Mouse (Mus musculus) megakaryocyte progenitor cell, adult 5-6 weeks (primary cell): ENCODE measurements around the gene Nsmce3. TPM values are rescaled to one million over a fixed set of nuclear protein-coding genes. Genes with fewer than 3 reads are reported as not detected.

ENCODE experiments used
- ATAC-seq: replicated peaks from 2 replicates; pipeline ENCODE4 v1.8.0; 2016; ENCODE audit warnings: mild to moderate bottlenecking, moderate TSS enrichment, inconsistent platforms; ENCODE audit not compliant: poor library complexity
- total RNA-seq, 2 experiments: library from RNA; stranded (forward) in 1 of 2; stranded (reverse) in 1 of 2; fragments of 157-497, 149-512 nt in 1 of 2; fragments of 200-1000 nt in 1 of 2; gene quantifications; 2 replicates each; pipeline versions ENCODE4 v1.2.3 to v1.2.4; 2015 to 2017

Nsmce3 gene
- 5.3 and 6.0 TPM in 2 replicates for total RNA-seq (2015)
- total RNA-seq (2017), result 5.5 and 5.8 TPM in 2 replicates

- ATAC-seq, result peak; percentile 93
Measured at GRCm38 (mm10) chr7:64872743-64873241, at the start of gene Nsmce3. TSS of gene Nsmce3 (minus strand) at chr7:64872997.

GRCm38 (mm10) chr7:64921189-64921588 is 48.4 kb upstream of the Nsmce3 start:
- ATAC-seq, result no peak

GRCm38 (mm10) chr7:64920735-64921134 is 47.9 kb upstream of the Nsmce3 start:
- ATAC-seq, result no peak

GRCm38 (mm10) chr7:64916654-64917053 is 43.9 kb upstream of the Nsmce3 start:
- ATAC-seq, result no peak

GRCm38 (mm10) chr7:64915121-64915520 is 42.3 kb upstream of the Nsmce3 start:
- ATAC-seq, result no peak

GRCm38 (mm10) chr7:64911945-64912344 is 39.1 kb upstream of the Nsmce3 start:
- no peak for ATAC-seq

- ATAC-seq, result no peak
Measured at GRCm38 (mm10) chr7:64910208-64910607, 37.4 kb upstream of the Nsmce3 start.

GRCm38 (mm10) chr7:64906955-64907354 is 34.2 kb upstream of the Nsmce3 start:
- no peak for ATAC-seq

- no peak for ATAC-seq
Measured at GRCm38 (mm10) chr7:64905506-64905905, 32.7 kb upstream of the Nsmce3 start.

- ATAC-seq, result no peak
Measured at GRCm38 (mm10) chr7:64900249-64900648, 27.5 kb upstream of the Nsmce3 start.

- ATAC-seq, result 0 out of 2 replicates have a peak, but pooled peaks have one; percentile 46
Measured at GRCm38 (mm10) chr7:64896587-64896986, 23.8 kb upstream of the Nsmce3 start.

GRCm38 (mm10) chr7:64895685-64896101 is 22.9 kb upstream of the Nsmce3 start:
- ATAC-seq, result no peak

GRCm38 (mm10) chr7:64891139-64891538 is 18.3 kb upstream of the Nsmce3 start:
- no peak for ATAC-seq

GRCm38 (mm10) chr7:64889919-64890318 is 17.1 kb upstream of the Nsmce3 start:
- no peak for ATAC-seq

- ATAC-seq, result no peak
Measured at GRCm38 (mm10) chr7:64884187-64884862, 11.5 kb upstream of the Nsmce3 start.

- no peak for ATAC-seq
Measured at GRCm38 (mm10) chr7:64882243-64882642, 9.4 kb upstream of the Nsmce3 start.

- peak; percentile 94 for ATAC-seq
Measured at GRCm38 (mm10) chr7:64881387-64881786, 8.6 kb upstream of the Nsmce3 start.

GRCm38 (mm10) chr7:64880415-64880814 is 7.6 kb upstream of the Nsmce3 start:
- ATAC-seq, result no peak

- no peak for ATAC-seq
Measured at GRCm38 (mm10) chr7:64874941-64875340, 2.1 kb upstream of the Nsmce3 start.

- ATAC-seq, result no peak
Measured at GRCm38 (mm10) chr7:64873266-64873665, 469 bp upstream of the Nsmce3 start.

GRCm38 (mm10) chr7:64871987-64872742 is 632 bp downstream of the Nsmce3 start:
- ATAC-seq, result peak; percentile 45

- ATAC-seq, result no peak
Measured at GRCm38 (mm10) chr7:64869549-64870065, 3.2 kb downstream of the Nsmce3 start.
